Mouse (Mus musculus): Measurements from ENCODE around the gene Traf4. TPM values are rescaled to one million over a fixed set of nuclear protein-coding genes. Genes with fewer than 3 reads are reported as not detected.

The Traf4 gene
- total RNA-seq, 4 experiments from 2014 or later: 5.9 to 9.4 (median 9.0) TPM

Small RNAs within 50 kb of the gene (microRNA-seq; reads per million reads assigned to microRNA genes)
- gene Mir7653: 0.88 to 1.3 reads per million in 2 experiments

Other genes starting within 250 kb of the Traf4 start
- gene Sez6, start 234.8 kb downstream of the Traf4 start, total RNA-seq (2022): 100 to 1,000 TPM; 184 to 230 (median 207) TPM
- gene Phf12, start 182.8 kb downstream of the Traf4 start, total RNA-seq (2022): 10 to 100 TPM; 51.9 to 59.2 (median 56.2) TPM
- gene Dhrs13, start 133.3 kb downstream of the Traf4 start, total RNA-seq (2022): 1 to 10 TPM; 7.1 to 8.9 (median 8.2) TPM
- gene Flot2, start 127.7 kb downstream of the Traf4 start, total RNA-seq (2022): 10 to 100 TPM; 84.8 to 90.2 (median 86.9) TPM
- gene Eral1, start 85.2 kb downstream of the Traf4 start, total RNA-seq (2022): 10 to 100 TPM; 17.3 to 20.1 (median 17.7) TPM
- 10 to 100 TPM; 24.6 to 27.7 (median 26.9) TPM for gene Fam222b, start 70.9 kb downstream of the Traf4 start, total RNA-seq (2022)
- gene Nek8, start 11.1 kb upstream of the Traf4 start, total RNA-seq (2022): 1 to 10 TPM; 2.0 to 4.3 (median 2.8) TPM
- gene Tlcd1, start 11.1 kb upstream of the Traf4 start, total RNA-seq (2022): 10 to 100 TPM; 24.8 to 34.9 (median 28.4) TPM
- gene Rpl23a, start 18.0 kb upstream of the Traf4 start, total RNA-seq (2022): 100 to 1,000 TPM; 678 to 790 (median 743) TPM
- 10 to 100 TPM; 23.9 to 29.6 (median 26.2) TPM for gene Rab34, start 22.8 kb upstream of the Traf4 start, total RNA-seq (2022)
- 1 to 10 TPM; 5.9 to 7.4 (median 6.8) TPM for gene Proca1, start 27.8 kb upstream of the Traf4 start, total RNA-seq (2022)
- 10 to 100 TPM; 54.1 to 66.1 (median 59.1) TPM for gene Sdf2, start 80.2 kb upstream of the Traf4 start, total RNA-seq (2022)
- 100 to 1,000 TPM in 2 of 4 experiments, 10 to 100 TPM in 2; 98.7 to 102 (median 100) TPM for gene Supt6, start 80.4 kb upstream of the Traf4 start, total RNA-seq (2022)
- 100 to 1,000 TPM; 172 to 181 (median 177) TPM for gene 2610507B11Rik, start 96.2 kb upstream of the Traf4 start, total RNA-seq (2022)
- gene BC030499, start 125.3 kb upstream of the Traf4 start, total RNA-seq (2022): 10 to 100 TPM; 12.0 to 15.3 (median 13.3) TPM
- 10 to 100 TPM in 1 of 4 experiments, 1 to 10 TPM in 3; 6.8 to 11.9 (median 7.1) TPM for gene Spag5, start 135.9 kb upstream of the Traf4 start, total RNA-seq (2022)
- gene Aldoc, start 157.4 kb upstream of the Traf4 start, total RNA-seq (2022): 100 to 1,000 TPM; 784 to 869 (median 811) TPM
- gene Pigs, start 162.8 kb upstream of the Traf4 start, total RNA-seq (2022): 10 to 100 TPM; 57.1 to 62.1 (median 59.4) TPM
- gene Unc119, start 177.9 kb upstream of the Traf4 start, total RNA-seq (2022): 10 to 100 TPM; 28.5 to 34.5 (median 30.6) TPM
- under 1 TPM in 2 of 4 experiments, not detected in 2; 0.11 to 0.19 TPM for gene Foxn1, start 221.0 kb upstream of the Traf4 start, total RNA-seq (2022)